Mouse (Mus musculus): ENCODE measurements around the gene Ccdc83. TPM values are rescaled to one million over a fixed set of nuclear protein-coding genes. Genes with fewer than 3 reads are reported as not detected.

The Ccdc83 gene
- polyA plus RNA-seq, 1 experiment from 2014 or later: not detected

- TF ChIP-seq CTCF (IDR thresholded peaks at IDR 0.05; ENCODE audit: low read depth): no peak
- H3K27me3 ChIP-seq (ENCODE audit: insufficient read depth, low read length): no peaks in the 10 kb centered on the region
- WGBS: 84% methylated on average over 2 of the region's 2 CpGs
- H3K9ac ChIP-seq (ENCODE audit: low read depth, low read length): no peak overlapping the region
- H3K36me3 ChIP-seq (ENCODE audit: insufficient read depth, low read length): peaks cover 47% of the 10 kb centered on the region
- no peaks in the 10 kb centered on the region for H3K4me1 ChIP-seq (replicated peaks; ENCODE audit: insufficient read depth, low read length)
- ATAC-seq (replicated peaks; ENCODE audit: low FRiP score, low read depth) (no peak), DNase-seq (ENCODE audit: low spot score) (no peak)
- H3K4me3 ChIP-seq (replicated peaks; ENCODE audit: low read depth, low read length): no peak overlapping the region
- H3K27ac ChIP-seq: no peak overlapping the region
- no peak overlapping the region for H3K4me2 ChIP-seq (ENCODE audit: low read length)
- no peaks in the 10 kb centered on the region for H3K9me3 ChIP-seq (replicated peaks; ENCODE audit: low read length)
These were observed 90.0 kb downstream of the Ccdc83 start for GRCm38 (mm10) chr7:90175576-90175975.

Other genes with a start within 250 kb of the Ccdc83 start
- 48.2 and 48.6 TPM in 2 replicates for gene Picalm, start 135.6 kb downstream of the Ccdc83 start, polyA plus RNA-seq (2015; fragmentation: Nextera tagmentation; extraction: Ambion mirVana)
- 14.9 and 16.5 TPM in 2 replicates for gene Sytl2, start 36.5 kb upstream of the Ccdc83 start, polyA plus RNA-seq (2015; fragmentation: Nextera tagmentation; extraction: Ambion mirVana)
- gene Ccdc89, start 160.8 kb upstream of the Ccdc83 start, polyA plus RNA-seq (2015; fragmentation: Nextera tagmentation; extraction: Ambion mirVana): 1.0 and 1.6 TPM in 2 replicates
- 36.4 and 41.5 TPM in 2 replicates for gene Crebzf, start 177.0 kb upstream of the Ccdc83 start, polyA plus RNA-seq (2015; fragmentation: Nextera tagmentation; extraction: Ambion mirVana)
- gene Tmem126a, start 191.5 kb upstream of the Ccdc83 start, polyA plus RNA-seq (2015; fragmentation: Nextera tagmentation; extraction: Ambion mirVana): 144 TPM in 2 replicates
- gene Tmem126b, start 210.2 kb upstream of the Ccdc83 start, polyA plus RNA-seq (2015; fragmentation: Nextera tagmentation; extraction: Ambion mirVana): 34.0 and 34.8 TPM in 2 replicates
- gene Dlg2, start 210.9 kb upstream of the Ccdc83 start, polyA plus RNA-seq (2015; fragmentation: Nextera tagmentation; extraction: Ambion mirVana): 0.77 and 0.87 TPM in 2 replicates